Mouse (Mus musculus): ENCODE data around the gene Chkb. TPM values are rescaled to one million over a fixed set of nuclear protein-coding genes. Genes with fewer than 3 reads are reported as not detected.

The Chkb gene
- total RNA-seq (2023) = 100 to 1,000 TPM; 101 to 122 TPM

GRCm38 (mm10) chr15:89429352-89430221, at the start of gene Chkb, which contains the start of the genes C730034F03Rik and Gm44502:
Chkb (minus strand) TSS chr15:89429908.
C730034F03Rik (plus strand) TSS chr15:89429589.
Gm44502 (minus strand) TSS chr15:89429696.

GRCm38 (mm10) chr15:89477091-89477491, 47.4 kb upstream of the Chkb start, which contains the start of gene Arsa:
Arsa (minus strand) TSS chr15:89477425.

DNA sequence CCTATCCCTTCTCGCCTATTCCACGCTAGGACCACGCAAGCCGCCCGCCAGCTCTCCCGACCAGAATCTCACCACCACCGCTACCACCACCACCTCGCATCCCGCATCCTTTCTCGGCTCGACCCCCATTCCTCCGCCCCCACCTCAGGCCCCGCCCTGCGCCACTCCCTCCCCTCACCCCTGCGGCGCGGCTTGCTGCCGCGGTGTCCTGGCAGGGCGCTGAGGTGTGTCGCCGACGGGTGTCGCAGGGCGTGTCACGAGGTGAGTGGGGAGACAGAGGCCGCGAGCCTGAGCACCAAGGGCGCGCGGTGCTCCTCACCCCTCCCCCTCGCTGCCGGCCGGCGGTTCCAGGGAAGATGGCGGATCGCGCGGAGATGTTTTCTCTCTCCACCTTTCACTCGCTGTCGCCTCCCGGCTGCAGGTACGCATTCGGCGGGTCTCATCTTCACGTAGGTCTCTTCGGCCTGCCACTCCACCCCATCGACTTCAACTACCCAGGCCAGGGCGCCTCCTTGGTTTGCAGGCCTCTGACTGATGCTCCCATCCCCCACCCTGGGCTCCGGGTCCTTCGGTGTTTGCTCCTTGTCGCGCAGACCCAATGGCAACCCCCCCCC, 24.3 kb upstream of the Chkb start, which contains the start of gene Mapk8ip2:
Gene Mapk8ip2, plus strand, starts transcription at position 49 of the 614 bp plus-strand sequence.

GRCm38 (mm10) chr15:89425711-89426121, 4.0 kb downstream of the Chkb start, which contains the start of gene Cpt1b:
Cpt1b (minus strand) TSS chr15:89425863.

GRCm38 (mm10) chr15:89410118-89410517, 19.6 kb downstream of the Chkb start, which contains the start of gene Syce3:
Syce3 (minus strand) TSS chr15:89410503.

DNA sequence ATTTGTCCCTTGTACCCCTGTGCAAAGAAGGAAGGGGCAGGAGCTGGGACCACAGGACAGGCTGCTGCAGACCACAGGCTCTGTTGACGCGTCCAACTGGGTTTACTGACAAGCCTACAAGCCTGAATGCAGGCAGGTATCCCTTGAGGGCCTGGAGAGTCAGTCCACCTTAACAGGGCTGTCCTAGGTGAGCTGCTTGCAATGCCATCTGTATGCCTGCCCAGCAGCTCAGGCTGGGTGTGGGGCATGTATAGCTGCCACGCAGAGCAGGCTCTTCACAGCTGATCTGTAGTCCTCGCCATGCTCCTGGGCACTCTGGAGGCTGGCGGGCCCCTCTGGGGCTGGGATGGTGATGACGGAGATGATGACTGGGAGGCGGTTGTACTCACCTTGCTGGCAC, 45.1 kb downstream of the Chkb start, which contains the start of gene Klhdc7b:
Gene Klhdc7b, plus strand, starts transcription at position 301 of the 400 bp plus-strand sequence.

GRCm38 (mm10) chr15:89378831-89379401, 50.8 kb downstream of the Chkb start, which contains the start of gene Odf3b:
Odf3b (minus strand) TSS chr15:89379282.

DNA sequence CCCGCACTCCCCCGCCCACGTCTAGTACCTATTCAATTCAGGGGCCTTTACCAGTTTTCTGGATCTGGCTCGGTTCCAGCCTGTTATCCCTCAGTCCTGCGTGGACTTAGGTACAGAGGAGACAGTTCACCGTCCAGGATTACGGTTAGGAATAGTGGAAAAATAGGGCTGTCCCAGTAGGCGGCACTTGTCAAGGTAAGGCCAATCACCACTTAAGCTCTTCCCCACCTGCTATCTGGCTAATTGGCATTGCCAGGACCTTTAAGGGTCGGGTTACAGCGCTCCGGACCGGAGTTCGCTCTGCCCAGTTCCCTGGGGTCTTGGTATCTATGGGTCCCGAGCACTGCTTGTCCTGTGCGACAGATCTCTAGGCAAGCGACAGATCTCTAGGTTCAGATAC, 52.8 kb downstream of the Chkb start, which contains the start of gene Tymp:
Gene Tymp, minus strand, starts transcription at position 83 of the 400 bp plus-strand sequence.

Other genes with a start within 250 kb of the Chkb start
- 10 to 100 TPM; 60.7 to 68.5 TPM for gene Plxnb2, start 249.1 kb downstream of the Chkb start, total RNA-seq (2023)
- gene Dennd6b, start 233.4 kb downstream of the Chkb start, total RNA-seq (2023) = 1 to 10 TPM; 1.8 to 2.3 TPM
- 10 to 100 TPM; 32.1 to 34.2 TPM for gene Ppp6r2, start 218.4 kb downstream of the Chkb start, total RNA-seq (2023)
- 100 to 1,000 TPM; 110 to 118 TPM for gene Sbf1, start 114.6 kb downstream of the Chkb start, total RNA-seq (2023)
- gene Adm2, start 107.2 kb downstream of the Chkb start, total RNA-seq (2023) = not detected
- not detected for gene Miox, start 95.5 kb downstream of the Chkb start, total RNA-seq (2023)
- 10 to 100 TPM; 38.9 to 51.4 TPM for gene Lmf2, start 74.2 kb downstream of the Chkb start, total RNA-seq (2023)
- gene Ncaph2, start 74.2 kb downstream of the Chkb start, total RNA-seq (2023) = 100 to 1,000 TPM in 1 of 2 experiments, 10 to 100 TPM in 1; 92.6 to 104 TPM
- 1 to 10 TPM; 5.1 to 5.4 TPM for gene Sco2, start 56.1 kb downstream of the Chkb start, total RNA-seq (2023)
- under 1 TPM; 0.22 to 0.24 TPM for gene Tymp, start 52.9 kb downstream of the Chkb start, total RNA-seq (2023)
- gene Odf3b, start 50.6 kb downstream of the Chkb start, total RNA-seq (2023) = 1 to 10 TPM in 1 of 2 experiments, not detected in 1; 1.1 TPM
- not detected for gene Klhdc7b, start 45.0 kb downstream of the Chkb start, total RNA-seq (2023)
- gene Syce3, start 19.4 kb downstream of the Chkb start, total RNA-seq (2023) = not detected
- gene Cpt1b, start 4.0 kb downstream of the Chkb start, total RNA-seq (2023) = 1 to 10 TPM; 4.3 to 5.4 TPM
- 10 to 100 TPM; 11.1 to 15.7 TPM for gene C730034F03Rik, start 319 bp downstream of the Chkb start, total RNA-seq (2023)
- not detected for gene Gm44502, start 212 bp downstream of the Chkb start, total RNA-seq (2023)
- gene Mapk8ip2, start 24.0 kb upstream of the Chkb start, total RNA-seq (2023) = not detected
- 10 to 100 TPM; 12.7 to 14.9 TPM for gene Arsa, start 47.5 kb upstream of the Chkb start, total RNA-seq (2023)
- 1 to 10 TPM; 1.0 to 3.4 TPM for gene Shank3, start 69.7 kb upstream of the Chkb start, total RNA-seq (2023)
- gene Acr, start 138.4 kb upstream of the Chkb start, total RNA-seq (2023) = not detected
- 1 to 10 TPM; 2.0 to 4.4 TPM for gene Rabl2, start 162.0 kb upstream of the Chkb start, total RNA-seq (2023)

Data from neutrophil, adult 83 days (primary cell).